Mouse (Mus musculus) heart, adult 2 months (tissue): ENCODE results near the gene Ttc37. TPM values are rescaled to one million over a fixed set of nuclear protein-coding genes. Genes with fewer than 3 reads are reported as not detected.

Experiments used
- DNase-seq, 2 experiments: peaks; one replicate each; pipeline ENCODE4 v3.0.0; 2021
- H3K27ac ChIP-seq: fragments of 200-600 bp; 2 replicates; pipeline ENCODE4 v1.8.1; 2022
- H3K27me3 ChIP-seq: fragments of 200-500 bp; 2 replicates; pipeline ENCODE4 v1.6.1; 2012; ENCODE audit warnings: mild to moderate bottlenecking, low read length, inconsistent platforms, mixed read lengths; ENCODE audit not compliant: control insufficient read depth, insufficient read depth
- H3K36me3 ChIP-seq: fragments of 200-500 bp; 2 replicates; pipeline ENCODE4 v1.6.1; 2012; ENCODE audit warnings: low read length, inconsistent platforms; ENCODE audit not compliant: control insufficient read depth, insufficient read depth
- H3K4me1 ChIP-seq: fragments of 200-500 bp; 2 replicates; pipeline ENCODE4 v1.6.1; 2011; ENCODE audit warnings: low read length; ENCODE audit not compliant: control insufficient read depth, insufficient read depth
- H3K4me3 ChIP-seq: fragments of 200-600 bp; 2 replicates; pipeline ENCODE4 v1.8.1; 2022
- H3K79me2 ChIP-seq: fragments of 200-500 bp; replicated peaks from 2 replicates; pipeline ENCODE4 v1.6.1; 2012; ENCODE audit warnings: mild to moderate bottlenecking, inconsistent platforms, low read length, moderate library complexity, mixed read lengths; ENCODE audit not compliant: control insufficient read depth, insufficient read depth
- H3K9ac ChIP-seq: fragments of 200-500 bp; 2 replicates; pipeline ENCODE4 v1.6.1; 2012; ENCODE audit warnings: low read depth, mild to moderate bottlenecking, control low read depth, inconsistent platforms, low read length, mixed read lengths
- CTCF ChIP-seq: fragments of 200-600 bp; IDR thresholded peaks from 2 replicates; pipeline ENCODE4 v1.8.1; 2022; ENCODE audit warnings: antibody characterized with exemption, mild to moderate bottlenecking, moderate library complexity
- EP300 ChIP-seq: fragments of 200-500 bp; IDR thresholded peaks from 2 replicates; pipeline ENCODE4 v1.6.1; 2011; ENCODE audit warnings: low read depth, low read length, control low read depth; ENCODE audit not compliant: insufficient read depth
- POLR2A ChIP-seq: fragments of 200-500 bp; IDR thresholded peaks from 2 replicates; pipeline ENCODE4 v1.6.1; 2011; ENCODE audit warnings: mild to moderate bottlenecking, low read depth, low read length, control low read depth; ENCODE audit not compliant: insufficient read depth
- WGBS: fragments of 180-500 bp; shearing (Covaris S2); methylation state at CpG from one replicate; pipeline ENCODE4 v1.1.7; 2018; 5-methylcytosine and 5-hydroxymethylcytosine counted together
- intact Hi-C: fragments of 180-260 bp; cut with DNase I; formaldehyde crosslinking; loops from one replicate; pipeline ENCODE4 v1.15.1; 2025
- polyA plus RNA-seq: library from polyadenylated mRNA; depleted of rRNA; stranded (reverse); fragments of >200 nt; gene quantifications from 2 replicates; pipeline ENCODE4 v1.2.3, GENCODE M21; 2012
- total RNA-seq, 2 experiments: library from RNA; stranded (reverse); gene quantifications; 2 replicates each; pipeline ENCODE4 v1.2.3; 2021

Ttc37 gene
- total and polyA plus RNA-seq, 3 experiments = 5.0 to 11.1 (median 10.3) TPM

DNA sequence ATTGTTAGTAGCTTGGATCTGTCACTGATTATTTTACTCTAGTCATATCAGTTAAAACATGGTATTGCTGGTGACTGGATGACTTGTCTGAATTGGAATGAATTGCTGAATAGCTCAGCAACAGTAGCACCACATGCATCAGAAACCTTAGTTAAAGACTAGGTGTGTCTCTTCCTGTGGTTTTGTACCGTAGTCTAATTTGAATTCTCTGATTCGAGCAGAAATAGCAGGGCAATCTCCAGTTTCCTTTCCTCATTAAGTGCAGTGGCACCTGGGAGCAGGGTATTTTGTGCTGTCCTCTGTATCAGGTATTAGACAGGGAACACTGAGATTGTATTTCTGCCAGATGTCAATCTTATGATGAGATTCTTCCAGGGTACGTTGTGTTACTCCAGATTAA lies 40.3 kb downstream of the Ttc37 start:
- H3K79me2 ChIP-seq = no peaks in the 10 kb centered on the region
- H3K27ac ChIP-seq = no peak overlapping the region
- no peak overlapping the region for H3K9ac ChIP-seq
- WGBS = 66% methylated on average over 3 of the region's 3 CpGs
- TF ChIP-seq EP300 (no peak), POLR2A (no peak), CTCF (no peak)
- no peaks in the 10 kb centered on the region for H3K4me1 ChIP-seq
- no peak for DNase-seq
- H3K36me3 ChIP-seq = peaks cover 1% of the 10 kb centered on the region; the same call in 1 of the 2 replicates
- no peaks in the 10 kb centered on the region for H3K27me3 ChIP-seq
- intact Hi-C loops = no loop called here
- H3K4me3 ChIP-seq = no peak overlapping the region

DNA sequence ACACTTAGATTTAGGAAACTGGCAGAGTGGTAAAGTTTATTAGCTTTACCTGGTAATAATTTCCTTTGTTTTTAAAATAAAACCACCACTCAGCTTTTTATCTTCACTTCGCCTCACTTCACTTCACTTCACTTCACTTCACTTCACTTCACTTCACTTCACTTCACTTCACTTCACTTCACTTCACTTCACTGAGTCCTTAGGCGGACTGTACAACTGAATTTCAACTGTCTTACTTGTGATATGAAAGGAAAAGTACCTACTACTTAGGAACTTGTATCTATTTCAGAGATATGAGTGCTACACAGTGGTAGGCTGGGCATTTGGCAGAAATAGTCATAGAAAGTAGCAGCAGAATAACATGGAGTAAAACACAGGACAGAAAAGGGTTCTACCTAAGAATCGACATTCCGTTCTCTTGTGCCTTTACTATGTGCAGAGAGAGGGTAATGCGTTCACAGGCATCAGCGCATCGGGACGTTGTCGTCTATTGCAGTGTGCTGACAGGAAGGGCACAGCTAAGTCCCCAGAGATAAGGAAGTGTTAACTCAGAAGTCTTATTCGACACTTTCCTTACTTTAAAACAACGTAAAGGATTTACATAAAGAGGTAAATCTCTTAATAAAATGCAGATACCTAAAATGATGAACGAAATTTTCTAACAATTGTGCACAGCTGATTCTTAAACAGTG lies 42.7 kb downstream of the Ttc37 start:
- H3K4me3 ChIP-seq = no peak overlapping the region
- no peak overlapping the region for H3K27ac ChIP-seq
- no peaks in the 10 kb centered on the region for H3K27me3 ChIP-seq
- 69% methylated on average over 12 of the region's 12 CpGs for WGBS
- TF ChIP-seq EP300 = no peak
- TF ChIP-seq CTCF = no peak
- no peak for TF ChIP-seq POLR2A
- DNase-seq = no peak
- H3K79me2 ChIP-seq = no peaks in the 10 kb centered on the region
- H3K4me1 ChIP-seq = no peaks in the 10 kb centered on the region
- intact Hi-C loops = no loop called here
- no peak overlapping the region for H3K9ac ChIP-seq
- H3K36me3 ChIP-seq = peaks cover 1% of the 10 kb centered on the region; the same call in 1 of the 2 replicates

DNA sequence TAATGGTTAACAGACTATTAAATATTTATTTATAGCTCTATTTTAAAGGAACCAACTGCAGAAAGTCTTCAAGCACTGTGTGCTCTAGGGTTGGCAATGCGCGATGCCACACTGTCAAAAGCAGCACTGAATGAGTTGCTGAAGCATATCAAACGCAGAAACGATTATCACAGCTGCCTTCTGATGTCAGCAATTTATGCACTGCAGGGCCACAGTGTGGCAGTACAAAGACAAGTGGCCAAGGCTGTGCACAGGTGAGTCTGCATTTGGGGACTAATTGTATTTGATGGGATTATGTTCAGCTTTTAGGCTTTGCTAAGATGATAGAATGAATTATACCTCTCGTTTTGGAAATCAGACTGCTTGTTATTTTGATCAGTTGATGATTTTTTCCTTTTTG lies 51.9 kb downstream of the Ttc37 start:
- Histone ChIP-seq H3K27me3 (no peaks in the 10 kb centered on the region), H3K9ac (no peak overlapping the region), H3K4me1 (no peaks in the 10 kb centered on the region), H3K36me3 (no peaks in the 10 kb centered on the region), H3K4me3 (no peak overlapping the region), H3K79me2 (no peaks in the 10 kb centered on the region), H3K27ac (no peak overlapping the region)
- WGBS = 91% methylated on average over 5 of the region's 5 CpGs
- intact Hi-C loops = no loop called here
- no peak for TF ChIP-seq EP300
- no peak for TF ChIP-seq CTCF
- no peak for TF ChIP-seq POLR2A
- no peak for DNase-seq

DNA sequence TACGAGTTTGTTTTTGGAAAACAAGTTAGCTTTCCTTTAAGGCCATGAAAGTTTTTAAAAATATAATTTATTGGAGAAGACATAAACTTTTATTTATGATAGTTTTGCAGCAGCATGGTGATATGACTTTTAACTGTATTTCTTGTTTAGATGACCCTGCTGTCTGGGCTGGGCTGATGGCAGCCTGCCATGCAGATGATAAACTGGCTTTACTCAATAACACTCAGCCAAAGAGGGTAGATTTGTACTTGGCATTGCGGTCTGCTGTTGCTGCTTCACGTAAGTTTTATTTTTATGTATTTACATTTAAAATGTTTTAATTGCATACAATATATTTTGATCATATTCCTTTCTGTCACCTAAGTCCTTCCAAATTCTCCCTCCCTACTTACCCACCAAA lies 58.6 kb downstream of the Ttc37 start:
- H3K27me3 ChIP-seq = no peaks in the 10 kb centered on the region
- no peak overlapping the region for H3K9ac ChIP-seq
- H3K4me1 ChIP-seq = no peaks in the 10 kb centered on the region
- H3K4me3 ChIP-seq = no peak overlapping the region
- no peak for TF ChIP-seq CTCF
- no peak for TF ChIP-seq POLR2A
- no peak for TF ChIP-seq EP300
- peaks cover 5% of the 10 kb centered on the region for H3K36me3 ChIP-seq
- intact Hi-C loops = no loop called here
- peak in 1 of 2 experiments; percentile 9 for DNase-seq
- 70% methylated on average over 3 of the region's 3 CpGs for WGBS
- no peak overlapping the region for H3K27ac ChIP-seq
- no peaks in the 10 kb centered on the region for H3K79me2 ChIP-seq

DNA sequence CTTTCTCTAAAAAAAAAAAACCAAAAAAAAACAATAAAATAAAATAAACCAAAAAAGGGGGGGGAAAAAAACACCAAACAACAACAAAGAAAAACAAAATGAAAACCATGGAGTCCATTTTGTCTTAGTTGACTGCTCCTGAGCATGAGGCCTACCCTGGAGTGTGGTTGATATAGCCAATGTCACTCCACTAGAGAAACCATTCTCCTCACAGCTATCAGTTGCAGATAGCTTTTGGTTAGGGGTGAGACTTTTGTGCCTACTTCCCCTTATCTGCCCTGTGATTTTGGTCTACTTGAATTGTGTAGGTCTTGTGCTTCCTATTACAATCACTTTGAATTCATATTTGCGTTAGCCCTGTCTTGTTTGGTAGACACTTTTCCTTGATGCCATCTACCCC lies 59.0 kb downstream of the Ttc37 start:
- intact Hi-C loops = no loop called here
- DNase-seq = no peak
- Histone ChIP-seq H3K36me3 (peaks cover 5% of the 10 kb centered on the region), H3K4me3 (no peak overlapping the region), H3K27ac (no peak overlapping the region), H3K9ac (no peak overlapping the region), H3K27me3 (no peaks in the 10 kb centered on the region), H3K4me1 (no peaks in the 10 kb centered on the region), H3K79me2 (no peaks in the 10 kb centered on the region)
- TF ChIP-seq EP300 = no peak
- no peak for TF ChIP-seq CTCF
- no peak for TF ChIP-seq POLR2A
- 97% methylated on average over 1 of the region's 1 CpGs for WGBS

DNA sequence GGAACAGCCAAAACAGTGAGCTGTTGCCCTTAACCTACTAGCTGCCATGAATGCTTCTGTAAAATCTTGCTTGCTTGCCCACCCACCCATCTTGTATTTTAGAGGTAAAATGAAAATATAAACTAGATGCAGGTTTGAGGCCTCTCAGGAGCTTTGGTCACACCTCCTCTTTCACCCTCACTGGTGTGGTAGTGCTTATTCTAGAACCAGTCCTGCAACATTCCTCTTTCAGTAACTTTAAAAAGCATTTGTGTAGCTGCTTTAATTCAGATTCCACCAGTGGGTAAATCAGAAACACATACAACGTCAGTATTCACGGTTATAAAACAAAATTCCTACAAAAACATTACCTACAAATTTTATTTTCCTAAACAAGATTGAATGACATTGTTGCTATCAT lies 62.1 kb downstream of the Ttc37 start:
- Histone ChIP-seq H3K9ac (no peak overlapping the region), H3K36me3 (peaks cover 5% of the 10 kb centered on the region), H3K79me2 (no peaks in the 10 kb centered on the region), H3K27ac (no peak overlapping the region), H3K4me1 (no peaks in the 10 kb centered on the region), H3K4me3 (no peak overlapping the region), H3K27me3 (no peaks in the 10 kb centered on the region)
- 95% methylated on average over 2 of the region's 2 CpGs for WGBS
- TF ChIP-seq CTCF = no peak
- no peak for TF ChIP-seq EP300
- no peak for TF ChIP-seq POLR2A
- DNase-seq = no peak
- intact Hi-C loops = no loop called here
